Mouse (Mus musculus) CH12.LX (cell line): ENCODE measurements around the gene Pdgfra. TPM values are rescaled to one million over a fixed set of nuclear protein-coding genes. Genes with fewer than 3 reads are reported as not detected.

Source experiments
- DNase-seq: peaks from one replicate; pipeline ENCODE4 v3.0.0-alpha.2; 2013; ENCODE audit errors: extremely low read depth
- H3K27ac ChIP-seq: 2 replicates; pipeline ENCODE4 v1.5.1; 2012; ENCODE audit warnings: low read depth, mild to moderate bottlenecking, control low read depth, moderate library complexity; ENCODE audit not compliant: insufficient read depth
- H3K27me3 ChIP-seq: replicated peaks from 2 replicates; pipeline ENCODE3; 2012; ENCODE audit warnings: inconsistent platforms
- H3K36me3 ChIP-seq, 2 experiments: replicated peaks in 1 of 2; 2 replicates each; pipeline versions ENCODE3 to v1.6.1; 2012; ENCODE audit warnings: inconsistent platforms in 1 of 2, low read length in 1 of 2, mild to moderate bottlenecking in 1 of 2, mixed read lengths in 1 of 2, moderate library complexity in 1 of 2; ENCODE audit not compliant: control insufficient read depth in 1 of 2, insufficient read depth in 1 of 2
- H3K4me1 ChIP-seq, 2 experiments: 2 replicates each; pipeline ENCODE4 v1.6.1; 2012; ENCODE audit warnings: inconsistent platforms in 1 of 2, moderate library complexity in 1 of 2; ENCODE audit not compliant: insufficient read depth in 2 of 2, control insufficient read depth in 1 of 2
- H3K4me2 ChIP-seq: 2 replicates; pipeline ENCODE4 v1.6.1; 2012; ENCODE audit warnings: low read depth, mild to moderate bottlenecking, control low read depth; ENCODE audit not compliant: poor library complexity, insufficient read depth, severe bottlenecking
- H3K4me3 ChIP-seq, 3 experiments: fragments of 150-350 bp in 1 of 3; sonication (generic) in 1 of 3; replicated peaks in 1 of 3; 2 replicates each; pipeline versions ENCODE3 to v1.5.1; 2011 to 2012; ENCODE audit warnings: low read depth in 2 of 3, low read length in 2 of 3, mild to moderate bottlenecking in 2 of 3, moderate library complexity in 2 of 3, control low read depth in 1 of 3, improper control_type of control experiment in 1 of 3, inconsistent platforms in 1 of 3, mixed read lengths in 1 of 3; ENCODE audit not compliant: poor library complexity in 1 of 3
- H3K79me2 ChIP-seq: replicated peaks from 2 replicates; pipeline ENCODE4 v1.6.1; 2012; ENCODE audit warnings: mild to moderate bottlenecking, moderate library complexity; ENCODE audit not compliant: control insufficient read depth, poor library complexity, insufficient read depth, severe bottlenecking; ENCODE audit errors: extremely low read depth
- H3K9ac ChIP-seq: 2 replicates; pipeline ENCODE4 v1.6.1; 2012; ENCODE audit warnings: low read depth, mild to moderate bottlenecking, control low read depth, moderate library complexity; ENCODE audit not compliant: insufficient read depth
- H3K9me3 ChIP-seq: replicated peaks from 2 replicates; pipeline ENCODE3; 2012; ENCODE audit warnings: low read length, inconsistent platforms, mixed read lengths
- CHD1 ChIP-seq: IDR thresholded peaks from 2 replicates; pipeline ENCODE4 v1.6.1; 2012; ENCODE audit warnings: low read depth, low read length, improper control_type of control experiment, inconsistent platforms
- CHD2 ChIP-seq: IDR thresholded peaks from 2 replicates; pipeline ENCODE4 v1.6.1; 2011; ENCODE audit warnings: low read length, improper control_type of control experiment
- HCFC1 ChIP-seq: IDR thresholded peaks from 2 replicates; pipeline ENCODE4 v1.6.1; 2012; ENCODE audit warnings: low read depth, mild to moderate bottlenecking, inconsistent platforms, low read length, improper control_type of control experiment
- MAFK ChIP-seq: IDR thresholded peaks from 2 replicates; pipeline ENCODE4 v1.6.1; 2011; ENCODE audit warnings: low read length, improper control_type of control experiment; ENCODE audit not compliant: insufficient replicate concordance
- MAZ ChIP-seq: IDR thresholded peaks from 2 replicates; pipeline ENCODE4 v1.6.1; 2012; ENCODE audit warnings: low read depth, mild to moderate bottlenecking, inconsistent platforms, low read length, improper control_type of control experiment, moderate library complexity
- MXI1 ChIP-seq: IDR thresholded peaks from 2 replicates; pipeline ENCODE4 v1.6.1; 2011; ENCODE audit warnings: mild to moderate bottlenecking, low read depth, low read length, improper control_type of control experiment
- MYC ChIP-seq: IDR thresholded peaks from 2 replicates; pipeline ENCODE4 v1.6.1; 2011; ENCODE audit warnings: low read depth, mild to moderate bottlenecking, improper control_type of control experiment, low read length
- NELFE ChIP-seq: IDR thresholded peaks from 2 replicates; pipeline ENCODE4 v1.6.1; 2011; ENCODE audit warnings: low read depth, low read length, improper control_type of control experiment
- NRF1 ChIP-seq: IDR thresholded peaks from 2 replicates; pipeline ENCODE4 v1.6.1; 2014; ENCODE audit warnings: low read depth, mild to moderate bottlenecking, inconsistent platforms, low read length, improper control_type of control experiment, moderate library complexity
- PAX5 ChIP-seq: IDR thresholded peaks from 2 replicates; pipeline ENCODE4 v1.6.1; 2012; ENCODE audit warnings: low read length, inconsistent platforms, mixed read lengths
- POLR2A ChIP-seq: IDR thresholded peaks from 2 replicates; pipeline ENCODE4 v1.6.1; 2011; ENCODE audit warnings: low read depth, mild to moderate bottlenecking, improper control_type of control experiment, low read length
- RAD21 ChIP-seq: IDR thresholded peaks from 2 replicates; pipeline ENCODE4 v1.6.1; 2011; ENCODE audit warnings: low read depth, mild to moderate bottlenecking, low read length, improper control_type of control experiment, moderate library complexity
- RCOR1 ChIP-seq: conservative IDR thresholded peaks from 2 replicates; pipeline ENCODE4 v1.6.1; 2012; ENCODE audit warnings: low read depth, mild to moderate bottlenecking, inconsistent platforms, low read length, improper control_type of control experiment
- UBTF ChIP-seq: IDR thresholded peaks from 2 replicates; pipeline ENCODE4 v1.6.1; 2012; ENCODE audit warnings: low read depth, mild to moderate bottlenecking, inconsistent platforms, low read length, improper control_type of control experiment, moderate library complexity
- USF1 ChIP-seq: IDR thresholded peaks from 2 replicates; pipeline ENCODE4 v1.6.1; 2014; ENCODE audit warnings: low read depth, mild to moderate bottlenecking, inconsistent platforms, low read length, improper control_type of control experiment
- USF2 ChIP-seq: conservative IDR thresholded peaks from 2 replicates; pipeline ENCODE4 v1.6.1; 2011; ENCODE audit warnings: low read depth, low read length, improper control_type of control experiment
- ZNF384 ChIP-seq: IDR thresholded peaks from 2 replicates; pipeline ENCODE4 v1.6.1; 2012; ENCODE audit warnings: low read depth, low read length, improper control_type of control experiment, inconsistent platforms
- dilution Hi-C: fragments of 300-500 bp; cut with MboI; formaldehyde crosslinking; loops from 2 replicates; pipeline ENCODE4 v1.14.3; 2020; ENCODE audit warnings: low sequenced_read_pairs; ENCODE audit not compliant: extremely low pct_unique_long_range_greater_than_20kb, extremely low pct_ligation_motif_present
- in situ Hi-C: fragments of 300-500 bp; cut with MboI; formaldehyde crosslinking; loops from 3 replicates; pipeline ENCODE4 v1.14.3; 2019; ENCODE audit warnings: low sequenced_read_pairs, low pct_ligation_motif_present, low pct_unique_long_range_greater_than_20kb, mixed read lengths
- polyA plus RNA-seq: library from polyadenylated mRNA; unstranded; fragments of >175 nt; gene quantifications from 2 replicates; pipeline ENCODE4 v1.2.1, GENCODE M21; 2012; ENCODE audit warnings: low read depth; ENCODE audit not compliant: insufficient read length
- total RNA-seq, 2 experiments: library from RNA; depleted of rRNA; stranded (reverse); fragments of 300-350 nt in 1 of 2; fragments of >200 nt in 1 of 2; gene quantifications; 2 replicates each; pipeline ENCODE4 v1.2.3; 2012 to 2014

Gene Pdgfra
- total and polyA plus RNA-seq, 3 experiments: 0.13 to 0.25 (median 0.13) TPM

GRCm38 (mm10) chr5:75247070-75247740 is 95.1 kb downstream of the Pdgfra start:
- Histone ChIP-seq H3K36me3 (peaks cover 0 to 32% of the 10 kb centered on the region in 2 experiments), H3K9me3 (no peaks in the 10 kb centered on the region), H3K27ac (no peak overlapping the region), H3K27me3 (no peaks in the 10 kb centered on the region), H3K79me2 (no peaks in the 10 kb centered on the region), H3K4me2 (no peak overlapping the region), H3K4me3 (no peak overlapping the region), H3K9ac (no peak overlapping the region), H3K4me1 (no peaks in the 10 kb centered on the region)
- TF ChIP-seq MAZ (no peak), NELFE (no peak), CHD2 (no peak), RAD21 (no peak), POLR2A (no peak), RCOR1 (no peak), NRF1 (no peak), UBTF (no peak), MAFK (no peak), PAX5 (no peak), USF1 (no peak), CHD1 (no peak), USF2 (no peak), ZNF384 (no peak), MXI1 (no peak), HCFC1 (no peak), MYC (no peak)
- in situ Hi-C loops (no loop called here), dilution Hi-C loops (no loop called here)
- DNase-seq: no peak

Other genes with a start within 250 kb of the Pdgfra start
- gene Chic2, start 107.5 kb upstream of the Pdgfra start, total RNA-seq (2012; rRNA removed): 28.2 and 30.0 TPM in 2 replicates
- 41.6 and 54.5 TPM in 2 replicates for gene Chic2, start 107.5 kb upstream of the Pdgfra start, total RNA-seq (2014; rRNA removed)
- gene Chic2, start 107.5 kb upstream of the Pdgfra start, polyA plus RNA-seq: 40.8 and 46.5 TPM in 2 replicates
- not detected in 2 replicates for gene Gsx2, start 76.7 kb upstream of the Pdgfra start, total RNA-seq (2012; rRNA removed)
- gene Gsx2, start 76.7 kb upstream of the Pdgfra start, total RNA-seq (2014; rRNA removed): not detected in 2 replicates
- not detected in 2 replicates for gene Gsx2, start 76.7 kb upstream of the Pdgfra start, polyA plus RNA-seq